Mouse (Mus musculus) cortical plate, adult 2 months (tissue): ENCODE results near the gene Emc8. TPM values are rescaled to one million over a fixed set of nuclear protein-coding genes. Genes with fewer than 3 reads are reported as not detected.

ENCODE experiments used
- H3K27ac ChIP-seq: fragments of 200-500 bp; 2 replicates; pipeline ENCODE4 v1.5.1; 2012; ENCODE audit warnings: low read length, control low read depth, inconsistent platforms; ENCODE audit not compliant: insufficient read depth
- H3K4me1 ChIP-seq: fragments of 200-500 bp; 2 replicates; pipeline ENCODE4 v1.6.1; 2011; ENCODE audit warnings: low read length; ENCODE audit not compliant: control insufficient read depth, insufficient read depth
- H3K4me3 ChIP-seq: fragments of 200-500 bp; 2 replicates; pipeline ENCODE4 v1.5.1; 2011; ENCODE audit warnings: mild to moderate bottlenecking, low read length, control low read depth; ENCODE audit not compliant: insufficient read depth
- CTCF ChIP-seq: fragments of 200-500 bp; IDR thresholded peaks from 2 replicates; pipeline ENCODE4 v1.5.1; 2011; ENCODE audit warnings: mild to moderate bottlenecking, control low read depth, low read length; ENCODE audit not compliant: insufficient read depth; ENCODE audit errors: extremely low read depth
- POLR2A ChIP-seq: fragments of 200-500 bp; IDR thresholded peaks from 2 replicates; pipeline ENCODE4 v1.6.1; 2011; ENCODE audit warnings: mild to moderate bottlenecking, low read length, control low read depth; ENCODE audit not compliant: insufficient read depth; ENCODE audit errors: extremely low read depth
- polyA plus RNA-seq: library from polyadenylated mRNA; depleted of rRNA; stranded (reverse); fragments of >200 nt; gene quantifications from 2 replicates; pipeline ENCODE4 v1.2.3, GENCODE M21; 2012; rRNA removed

Gene Emc8
- polyA plus RNA-seq: 51.2 and 52.1 TPM in 2 replicates

DNA sequence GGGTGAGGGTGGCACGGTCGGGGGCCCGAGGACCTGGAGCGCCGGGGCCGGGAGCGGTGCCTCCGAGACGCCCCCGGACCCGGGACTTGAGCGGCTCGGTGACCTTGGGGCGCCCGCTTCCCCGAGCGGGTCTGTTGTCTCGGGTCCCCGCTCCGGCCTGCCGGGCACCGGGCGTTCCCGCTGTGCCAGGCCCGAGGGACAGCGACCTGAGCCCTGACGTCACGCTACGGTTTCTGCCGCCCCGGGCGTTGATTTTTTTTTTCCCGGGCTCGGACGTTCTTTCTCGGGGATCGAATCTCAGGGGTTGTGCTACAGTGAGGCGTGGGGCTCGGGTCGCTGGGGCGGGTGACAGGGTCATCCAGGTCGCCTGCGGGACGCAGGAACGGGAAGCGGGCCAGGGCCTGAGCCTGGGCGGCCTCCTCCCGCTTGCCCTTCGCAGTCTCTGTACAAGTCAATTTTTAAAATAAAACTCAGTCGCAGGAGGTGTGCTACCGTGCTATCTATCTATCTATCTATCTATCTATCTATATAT, at the start of gene Emc8:
TSS of gene Emc8 (minus strand) at position 200 of the 532 bp plus-strand sequence.
- TF ChIP-seq POLR2A (no peak), CTCF (no peak)
- H3K4me1 ChIP-seq: peaks cover 2% of the 10 kb centered on the region; the same call in 1 of the 2 replicates
- H3K4me3 ChIP-seq: peak within 1 kb of the TSS; percentile 78
- H3K27ac ChIP-seq: peak within 1 kb of the TSS; percentile 94

GRCm38 (mm10) chr8:120715996-120716680, 47.8 kb upstream of the Emc8 start:
- H3K4me1 ChIP-seq: no peaks in the 10 kb centered on the region
- TF ChIP-seq CTCF (no peak), POLR2A (no peak)
- H3K4me3 ChIP-seq: no peak overlapping the region
- H3K27ac ChIP-seq: no peak overlapping the region; the same call in 1 of the 2 replicates

- Histone ChIP-seq H3K27ac (no peak overlapping the region), H3K4me3 (no peak overlapping the region), H3K4me1 (no peaks in the 10 kb centered on the region)
- TF ChIP-seq CTCF: no peak
- TF ChIP-seq POLR2A: no peak
Observed at GRCm38 (mm10) chr8:120715200-120715599, 46.8 kb upstream of the Emc8 start.

- Histone ChIP-seq H3K4me1 (no peaks in the 10 kb centered on the region), H3K27ac (no peak overlapping the region), H3K4me3 (no peak overlapping the region)
- TF ChIP-seq CTCF: no peak
- no peak for TF ChIP-seq POLR2A
Observed at GRCm38 (mm10) chr8:120709176-120709575, 40.8 kb upstream of the Emc8 start.

GRCm38 (mm10) chr8:120706193-120706592, 37.8 kb upstream of the Emc8 start:
- no peak for TF ChIP-seq POLR2A
- no peak for TF ChIP-seq CTCF
- no peak overlapping the region for H3K4me3 ChIP-seq
- H3K27ac ChIP-seq: no peak overlapping the region
- H3K4me1 ChIP-seq: no peaks in the 10 kb centered on the region

DNA sequence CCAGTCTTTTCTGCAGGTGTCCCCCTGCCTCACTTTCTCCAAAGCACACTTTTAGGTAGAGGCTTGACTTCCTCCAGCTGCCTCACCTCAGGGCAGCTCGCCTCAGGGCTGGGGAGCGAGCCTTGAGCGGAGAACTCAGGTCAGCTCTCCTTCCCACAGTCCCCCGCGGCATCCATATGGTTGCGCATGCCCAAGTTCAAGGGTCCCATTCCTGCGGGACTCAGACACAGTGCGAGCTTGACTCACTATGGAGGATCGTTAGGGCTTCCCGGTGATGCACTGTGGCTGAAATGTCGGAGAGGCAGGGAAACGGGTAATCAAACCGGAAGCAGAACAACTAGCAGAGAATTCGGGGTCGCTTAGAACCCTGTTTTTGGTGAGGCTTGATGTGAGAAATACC, 36.8 kb upstream of the Emc8 start:
- TF ChIP-seq POLR2A: no peak
- TF ChIP-seq CTCF: no peak
- no peak overlapping the region for H3K27ac ChIP-seq

DNA sequence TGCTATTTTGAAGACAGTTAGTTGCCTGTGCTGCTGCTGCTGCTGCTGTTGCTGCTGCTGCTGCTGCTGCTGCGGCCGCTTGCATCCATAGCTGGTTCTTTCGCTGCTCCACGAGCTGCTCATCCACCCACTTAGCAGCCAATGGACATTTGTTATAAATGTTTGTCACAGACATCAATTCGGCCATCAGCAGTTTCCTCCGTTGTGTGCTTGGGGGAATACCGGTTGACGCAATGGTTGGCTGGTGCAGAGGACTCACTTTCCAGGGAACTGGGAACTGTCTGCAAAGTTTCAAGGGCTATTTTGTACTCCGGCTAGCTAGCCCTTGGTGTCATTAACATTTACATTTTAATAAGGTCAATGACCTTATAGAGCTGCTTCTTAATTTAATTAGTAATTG, 35.8 kb upstream of the Emc8 start:
- no peak for TF ChIP-seq POLR2A
- H3K27ac ChIP-seq: no peak overlapping the region
- H3K4me1 ChIP-seq: no peaks in the 10 kb centered on the region
- no peak overlapping the region for H3K4me3 ChIP-seq

More for the DNA sequence above, 36.8 kb upstream of the Emc8 start:
- Histone ChIP-seq H3K4me3 (no peak overlapping the region), H3K4me1 (no peaks in the 10 kb centered on the region)

DNA sequence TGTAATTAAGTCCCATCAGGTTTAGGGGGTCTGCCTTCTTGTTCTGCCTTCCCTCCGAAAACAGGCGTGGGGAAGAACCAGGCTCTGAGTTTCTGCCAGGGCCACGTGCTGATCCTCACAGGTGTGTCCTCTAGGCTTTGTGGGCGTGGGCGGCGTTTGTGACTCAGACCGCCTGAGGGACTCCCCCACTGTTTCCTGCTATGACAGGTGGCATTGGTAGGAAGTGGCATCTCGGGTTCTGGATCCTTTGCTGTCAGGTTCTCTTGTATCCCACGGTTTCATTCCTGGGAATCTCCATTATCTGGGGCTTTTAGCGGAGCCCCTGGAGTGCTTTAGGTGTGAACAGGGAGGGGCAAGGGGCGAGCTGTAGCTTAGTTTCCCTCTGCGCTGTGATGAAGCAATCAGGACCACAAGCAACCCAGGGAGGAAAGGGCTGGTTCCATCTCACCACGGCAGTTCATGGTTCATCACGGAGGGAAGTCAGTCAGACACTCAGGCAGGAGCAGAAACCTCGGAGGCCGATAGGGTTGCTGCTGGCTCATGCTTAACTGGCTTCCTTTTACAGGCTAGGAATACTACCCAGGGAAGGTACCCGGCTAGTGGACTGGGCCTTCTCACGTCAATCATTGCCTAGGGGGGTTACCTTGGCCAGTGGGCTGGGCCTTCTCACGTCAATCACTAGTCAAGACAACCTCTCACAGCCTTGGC, 33.5 kb upstream of the Emc8 start:
- H3K4me3 ChIP-seq: no peak overlapping the region
- no peak for TF ChIP-seq CTCF
- TF ChIP-seq POLR2A: no peak
- no peak overlapping the region for H3K27ac ChIP-seq
- no peaks in the 10 kb centered on the region for H3K4me1 ChIP-seq

- Histone ChIP-seq H3K4me3 (no peak overlapping the region), H3K4me1 (no peaks in the 10 kb centered on the region), H3K27ac (peak overlapping the region; percentile 7; the same call in 1 of the 2 replicates)
- TF ChIP-seq CTCF (no peak), POLR2A (no peak)
Observed at GRCm38 (mm10) chr8:120700053-120700452, 31.7 kb upstream of the Emc8 start.

DNA sequence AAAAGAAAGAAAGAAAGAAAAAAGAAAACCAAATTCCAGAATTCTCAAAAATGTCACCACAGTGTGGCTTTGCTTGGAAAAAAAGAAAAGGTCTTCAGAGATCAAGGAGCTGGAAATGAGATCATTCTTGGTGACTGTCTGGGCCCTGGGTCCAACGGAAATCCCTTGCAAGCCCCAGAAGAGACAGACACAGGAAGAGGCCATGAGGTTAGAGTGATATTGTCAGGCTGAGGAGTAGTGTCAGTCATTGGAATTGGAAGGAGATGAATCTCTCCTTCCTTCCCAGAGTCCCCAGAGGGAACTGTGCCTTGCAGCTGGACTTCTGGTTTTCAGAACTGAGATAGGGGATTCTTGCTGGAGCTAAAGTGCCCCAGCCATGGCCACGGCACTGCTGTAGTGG, 31.2 kb upstream of the Emc8 start:
- Histone ChIP-seq H3K4me3 (no peak overlapping the region), H3K27ac (peak overlapping the region; percentile 7; the same call in 1 of the 2 replicates), H3K4me1 (no peaks in the 10 kb centered on the region)
- TF ChIP-seq CTCF (no peak), POLR2A (no peak)
